Mouse (Mus musculus): Measurements from ENCODE around the gene 1700102P08Rik.

- TF ChIP-seq CTCF (IDR thresholded peaks at IDR 0.05; ENCODE audit: control insufficient read depth, insufficient read depth, low read length) = no peak
- TF ChIP-seq POLR2A (IDR thresholded peaks at IDR 0.05; ENCODE audit: borderline replicate concordance, control insufficient read depth, low read depth, low read length) = peak; percentile 88
Measured at GRCm38 (mm10) chr9:108347540-108348289, 44.9 kb upstream of the 1700102P08Rik start, which contains the start of gene Usp4.

Measured in bone marrow, adult 2 months (tissue).